Comparison of ENCODE assay signal across 15 mouse cellular contexts in the genomic region with DNA sequence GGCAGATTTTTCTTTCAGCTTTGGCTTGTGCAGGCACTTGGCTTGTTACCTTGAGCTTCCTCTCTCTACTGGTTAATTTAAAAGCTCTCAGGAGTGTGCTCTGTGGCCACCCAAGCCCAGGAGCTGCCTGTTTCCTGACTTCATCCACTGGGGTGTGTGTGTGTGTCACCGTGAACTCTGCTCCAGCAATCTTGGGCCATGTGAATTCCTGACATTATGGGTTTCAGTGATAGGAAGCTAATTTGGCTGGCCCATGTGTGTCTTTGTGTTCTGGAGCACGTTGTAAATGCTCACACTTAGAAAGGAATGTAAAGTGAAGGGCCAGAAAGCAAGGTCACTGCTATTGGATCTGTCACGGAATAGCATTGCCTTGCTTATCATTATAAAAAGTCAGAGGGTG.
DNase-seq lines count a peak whose midpoint lies in the region; ATAC-seq lines count a peak whose summit lies in the region.
"Had no signal": no experiment of that assay in that cellular context is flagged by ENCODE, and none has a peak within 500 bp of the region (broad histone marks: within the 10 kb centered on the region; RNA-seq: fewer than 3 reads in every experiment).

No protein-coding gene starts in this region.

- H3K4me2 ChIP-seq in intestine, embryonic 14.5 days (ENCODE audit: low read length): no peak overlapping the region
- H3K4me2 ChIP-seq: limb, embryonic 15.5 days had no signal

- 27% methylated on average over 3 of the region's 3 CpGs for WGBS in heart, embryonic 10.5 days
- 45% methylated on average over 3 of the region's 3 CpGs for WGBS in intestine, embryonic 14.5 days

- no peak overlapping the region for H3K4me3 ChIP-seq in heart, embryonic 10.5 days
- H3K4me3 ChIP-seq in intestine, embryonic 14.5 days (ENCODE audit: low read depth, low read length): no peak overlapping the region
- H3K4me3 ChIP-seq: limb, embryonic 15.5 days had no signal

- H3K27ac ChIP-seq in heart, embryonic 10.5 days: peak overlapping the region; percentile 78
- H3K27ac ChIP-seq in intestine, embryonic 14.5 days (ENCODE audit: low read depth): no peak overlapping the region
- H3K27ac ChIP-seq: hindbrain, postnatal 0 days; limb, embryonic 15.5 days had no signal

- intact Hi-C loops in left cerebral cortex, postnatal 10 days (cut with DNase I): no loop called here

- H3K9me3 ChIP-seq in heart, embryonic 10.5 days: no peaks in the 10 kb centered on the region
- H3K9me3 ChIP-seq in intestine, embryonic 14.5 days (ENCODE audit: control insufficient read depth, low read length): no peaks in the 10 kb centered on the region
- H3K9me3 ChIP-seq: limb, embryonic 15.5 days had no signal

- no peak overlapping the region for H3K9ac ChIP-seq in intestine, embryonic 14.5 days (ENCODE audit: low read length)
- H3K9ac ChIP-seq: limb, embryonic 15.5 days had no signal

- H3K27me3 ChIP-seq in heart, embryonic 10.5 days (ENCODE audit: insufficient read depth, poor library complexity, severe bottlenecking): no peaks in the 10 kb centered on the region
- H3K27me3 ChIP-seq in intestine, embryonic 14.5 days (replicated peaks; ENCODE audit: control insufficient read depth, insufficient read depth, low read length): no peaks in the 10 kb centered on the region
- H3K27me3 ChIP-seq: limb, embryonic 15.5 days had no signal

- H3K4me1 ChIP-seq in heart, embryonic 10.5 days: peaks cover 39% of the 10 kb centered on the region
- H3K4me1 ChIP-seq in intestine, embryonic 14.5 days (replicated peaks; ENCODE audit: control insufficient read depth, insufficient read depth, low read length): no peaks in the 10 kb centered on the region

- H3K36me3 ChIP-seq in heart, embryonic 10.5 days: no peaks in the 10 kb centered on the region
- no peaks in the 10 kb centered on the region for H3K36me3 ChIP-seq in intestine, embryonic 14.5 days (ENCODE audit: control insufficient read depth, insufficient read depth, low read length)
- H3K36me3 ChIP-seq: limb, embryonic 15.5 days had no signal

- peak; percentile 43 for DNase-seq in kidney, adult 11 months
- DNase-seq in kidney, postnatal 4 days: no peak
- DNase-seq in heart, embryonic 10.5 days (ENCODE audit: low spot score): no peak
- DNase-seq in intestine, embryonic 14.5 days (ENCODE audit: low spot score): no peak
- DNase-seq in kidney, postnatal 36 days: peak; percentile 50 to 59
- DNase-seq in cerebellum, postnatal 25 days: no peak
- no peak for DNase-seq in testis, postnatal 10 days (ENCODE audit: low spot score)
- no peak for DNase-seq in left cerebral cortex, postnatal 10 days (ENCODE audit: extremely low spot score in 1 of 2, low spot score in 2 of 2)
- DNase-seq: adrenal gland, postnatal 25 days; lung, postnatal 14 days; midbrain, embryonic 14.5 days; spleen, adult 18-20 months; thymus, adult 18-20 months had no signal

- peak; percentile 20; the same call in 1 of the 2 replicates for ATAC-seq in intestine, embryonic 14.5 days (replicated peaks; ENCODE audit: low FRiP score, low TSS enrichment, low read depth)
- ATAC-seq: hindbrain, postnatal 0 days had no signal

Comparison
In these comparisons a context has a peak if more than half of its experiments do, and no peak if none do; other contexts are left out.
1. DNase-seq: peak in kidney, adult 11 months (single experiment) and kidney, postnatal 36 days (2 of 2); none in kidney, postnatal 4 days (0 of 2), heart, embryonic 10.5 days (single experiment), intestine, embryonic 14.5 days (single experiment), cerebellum, postnatal 25 days (0 of 2), testis, postnatal 10 days (single experiment) and left cerebral cortex, postnatal 10 days (0 of 2).